Mouse (Mus musculus): ENCODE data around the gene Gm20908.
"Not testable (repeated sequence)": the region's sequence is repeated elsewhere in the genome, so short reads cannot be mapped to it uniquely, and the experiment has no call there.

Gm20908 gene

DNA sequence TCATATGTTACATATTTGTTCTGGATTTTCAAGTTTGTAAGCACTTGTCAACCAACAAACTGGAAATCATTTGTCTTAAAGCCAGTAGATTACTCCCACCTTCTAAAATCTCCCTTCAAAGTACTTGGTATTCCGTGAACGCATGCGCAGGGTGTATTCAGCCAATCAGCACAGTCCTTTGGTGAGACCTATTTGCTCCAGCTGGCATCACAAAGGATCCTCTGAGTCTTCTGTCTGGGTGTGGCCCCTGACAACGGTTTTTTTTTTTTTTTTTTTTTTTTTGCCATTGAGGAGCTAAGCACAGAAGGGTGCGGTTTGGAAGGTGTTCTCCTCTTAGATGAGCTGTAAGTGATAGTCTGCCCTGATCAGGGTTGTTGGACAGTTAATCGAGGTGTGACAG lies at the start of gene Gm20908:
Gene Gm20908 (plus strand): TSS at position 301 of the 400 bp plus-strand sequence.
- in situ Hi-C loops (cut with MboI, MseI), result not testable (repeated sequence)
